Mouse (Mus musculus) kidney, adult 2 months (tissue): ENCODE measurements around the gene Plekhf1. TPM values are rescaled to one million over a fixed set of nuclear protein-coding genes. Genes with fewer than 3 reads are reported as not detected.

Experiments used
- DNase-seq: peaks from one replicate; pipeline ENCODE4 v3.0.0; 2021
- H3K27ac ChIP-seq: fragments of 200-500 bp; 2 replicates; pipeline ENCODE4 v1.5.1; 2012; ENCODE audit warnings: low read depth, low read length, control low read depth, inconsistent platforms; ENCODE audit not compliant: insufficient read depth
- H3K27me3 ChIP-seq: fragments of 200-500 bp; replicated peaks from 2 replicates; pipeline ENCODE4 v1.6.1; 2012; ENCODE audit warnings: mild to moderate bottlenecking, moderate library complexity, low read length, inconsistent platforms; ENCODE audit not compliant: control insufficient read depth, insufficient read depth
- H3K36me3 ChIP-seq: fragments of 200-500 bp; 2 replicates; pipeline ENCODE4 v1.6.1; 2012; ENCODE audit warnings: mild to moderate bottlenecking, moderate library complexity, low read length, inconsistent platforms; ENCODE audit not compliant: control insufficient read depth, insufficient read depth
- H3K4me1 ChIP-seq: fragments of 200-500 bp; 2 replicates; pipeline ENCODE4 v1.6.1; 2011; ENCODE audit warnings: low read length; ENCODE audit not compliant: control insufficient read depth, insufficient read depth
- H3K4me3 ChIP-seq: fragments of 200-500 bp; 2 replicates; pipeline ENCODE4 v1.5.1; 2011; ENCODE audit warnings: mild to moderate bottlenecking, low read depth, low read length, control low read depth; ENCODE audit not compliant: insufficient read depth
- CTCF ChIP-seq: fragments of 200-500 bp; conservative IDR thresholded peaks from 2 replicates; pipeline ENCODE4 v1.5.1; 2011; ENCODE audit warnings: low read depth, mild to moderate bottlenecking, control low read depth, low read length, moderate library complexity, mixed read lengths; ENCODE audit not compliant: insufficient read depth, insufficient read length
- POLR2A ChIP-seq: fragments of 200-500 bp; IDR thresholded peaks from one replicate; pipeline ENCODE4 v1.6.1; 2011; ENCODE audit warnings: low read depth, low read length, control low read depth
- WGBS: fragments of 180-500 bp; shearing (Covaris S2); methylation state at CpG from one replicate; pipeline ENCODE4 v1.1.7; 2018; 5-methylcytosine and 5-hydroxymethylcytosine counted together
- polyA plus RNA-seq: library from polyadenylated mRNA; depleted of rRNA; stranded (reverse); fragments of >200 nt; gene quantifications from 2 replicates; pipeline ENCODE4 v1.2.3, GENCODE M21; 2012

The Plekhf1 gene
- polyA plus RNA-seq, 1 experiment, result 6.3 TPM

- 34% methylated on average over 8 of the region's 8 CpGs for WGBS
- peak overlapping the region; percentile 44 for H3K4me3 ChIP-seq
Measured at GRCm38 (mm10) chr7:38228329-38228728, 513 bp upstream of the Plekhf1 start.

DNA sequence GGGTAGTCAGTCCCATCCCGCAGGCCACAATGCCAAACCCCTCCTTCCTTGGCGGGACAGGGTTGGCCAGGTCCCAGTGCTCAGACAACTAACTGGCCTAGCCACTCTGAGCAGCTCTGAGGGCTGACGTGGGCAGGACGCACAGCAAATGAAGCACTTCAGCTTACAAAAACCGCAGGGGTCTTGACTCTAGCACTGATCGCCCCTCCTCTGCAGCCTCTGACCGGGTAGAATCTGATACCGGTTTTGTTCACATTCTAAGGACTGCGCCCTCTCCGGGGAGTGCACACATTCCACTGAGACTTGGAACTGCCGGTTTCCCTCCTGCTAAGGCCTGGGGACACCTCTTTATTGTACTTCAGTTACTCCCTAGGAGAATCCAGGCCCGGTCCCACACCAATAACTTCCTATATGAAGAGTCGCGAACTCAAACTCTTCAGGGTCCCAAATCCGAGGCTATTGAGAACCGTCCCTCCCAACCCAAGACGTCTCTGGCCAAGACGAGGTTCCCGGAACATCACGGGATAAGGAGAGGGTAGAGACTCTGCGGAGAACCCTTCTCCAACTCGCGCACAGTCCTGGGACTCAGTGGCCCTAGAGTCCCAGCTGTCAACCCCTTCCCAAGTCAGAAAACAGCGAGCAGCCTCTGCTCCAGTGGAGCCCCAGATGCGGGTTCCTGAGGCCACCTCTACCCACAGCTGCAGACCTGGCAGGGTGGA lies 476 bp downstream of the Plekhf1 start:
- WGBS, result under 1% methylated on average over 25 of the region's 25 CpGs
- TF ChIP-seq POLR2A (peak; percentile 11), CTCF (0 out of 2 replicates have a peak, but pooled peaks have one; percentile 3)
- H3K4me1 ChIP-seq, result peaks cover 8% of the 10 kb centered on the region; the same call in 1 of the 2 replicates
- no peaks in the 10 kb centered on the region for H3K36me3 ChIP-seq
- DNase-seq, result peak; percentile 91
- H3K27ac ChIP-seq, result peak overlapping the region; percentile 81
- H3K4me3 ChIP-seq, result peak overlapping the region; percentile 78
- H3K27me3 ChIP-seq, result no peaks in the 10 kb centered on the region

More at GRCm38 (mm10) chr7:38228329-38228728, 513 bp upstream of the Plekhf1 start:
- Histone ChIP-seq H3K4me1 (peaks cover 8% of the 10 kb centered on the region; the same call in 1 of the 2 replicates), H3K27ac (no peak overlapping the region), H3K27me3 (no peaks in the 10 kb centered on the region), H3K36me3 (no peaks in the 10 kb centered on the region)
- TF ChIP-seq CTCF (no peak), POLR2A (no peak)
- no peak for DNase-seq

- H3K4me1 ChIP-seq, result peaks cover 8% of the 10 kb centered on the region; the same call in 1 of the 2 replicates
- peak overlapping the region; percentile 81; the same call in 1 of the 2 replicates for H3K27ac ChIP-seq
- TF ChIP-seq POLR2A (no peak), CTCF (no peak)
- DNase-seq, result no peak
- no peaks in the 10 kb centered on the region for H3K27me3 ChIP-seq
- 62% methylated on average over 2 of the region's 2 CpGs for WGBS
- H3K4me3 ChIP-seq, result peak overlapping the region; percentile 4
- H3K36me3 ChIP-seq, result no peaks in the 10 kb centered on the region; the same call in 1 of the 2 replicates
Measured at GRCm38 (mm10) chr7:38226226-38226625, 1.6 kb downstream of the Plekhf1 start.

DNA sequence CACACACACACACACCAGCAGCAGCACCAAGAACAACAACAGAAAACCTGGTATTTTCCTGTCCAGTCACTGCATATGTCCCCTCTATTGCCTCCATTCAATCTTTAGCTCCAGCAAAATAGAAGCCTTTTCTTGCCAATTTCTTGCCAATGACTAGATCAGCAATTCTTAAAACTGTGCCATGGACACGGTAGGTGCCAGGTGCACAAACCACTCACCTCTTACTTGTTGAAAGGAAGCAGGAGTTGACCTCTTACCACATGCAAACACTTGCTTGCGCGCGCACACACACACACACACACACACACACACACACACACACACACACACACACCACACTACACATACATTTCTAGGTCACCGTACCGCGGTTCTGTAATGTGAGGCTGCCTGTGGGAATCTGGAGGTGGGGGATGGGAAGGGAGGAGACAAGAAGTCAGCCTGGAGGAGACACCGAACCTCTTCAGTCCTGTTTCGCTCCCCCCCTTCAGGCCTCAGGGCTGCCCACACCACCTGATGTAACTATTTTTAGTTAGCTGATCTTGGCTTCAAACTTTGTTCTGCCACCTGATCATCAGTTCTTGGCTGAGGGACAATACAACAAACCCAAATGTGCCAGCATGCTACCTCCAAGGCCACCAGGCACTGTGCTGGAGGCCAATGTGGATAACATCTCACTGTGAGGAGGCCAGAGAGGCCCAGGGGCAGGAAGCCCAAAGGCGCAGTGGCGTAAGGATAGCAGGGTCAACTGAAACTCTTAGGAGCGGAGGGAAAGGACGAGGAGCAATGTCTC lies 3.0 kb downstream of the Plekhf1 start:
- no peaks in the 10 kb centered on the region for H3K27me3 ChIP-seq
- no peak for TF ChIP-seq POLR2A
- no peak for TF ChIP-seq CTCF
- H3K27ac ChIP-seq, result peak overlapping the region; percentile 13
- WGBS, result 46% methylated on average over 13 of the region's 13 CpGs
- no peak overlapping the region for H3K4me3 ChIP-seq
- H3K36me3 ChIP-seq, result no peaks in the 10 kb centered on the region; the same call in 1 of the 2 replicates
- peaks cover 13% of the 10 kb centered on the region for H3K4me1 ChIP-seq
- DNase-seq, result peak; percentile 82

GRCm38 (mm10) chr7:38220866-38221265 lies 7.0 kb downstream of the Plekhf1 start:
- H3K36me3 ChIP-seq, result no peaks in the 10 kb centered on the region; the same call in 1 of the 2 replicates
- TF ChIP-seq POLR2A (no peak), CTCF (no peak)
- H3K27me3 ChIP-seq, result no peaks in the 10 kb centered on the region
- no peak overlapping the region for H3K4me3 ChIP-seq
- DNase-seq, result peak; percentile 66
- H3K27ac ChIP-seq, result no peak overlapping the region
- WGBS, result 84% methylated on average over 7 of the region's 7 CpGs
- H3K4me1 ChIP-seq, result peaks cover 32% of the 10 kb centered on the region

DNA sequence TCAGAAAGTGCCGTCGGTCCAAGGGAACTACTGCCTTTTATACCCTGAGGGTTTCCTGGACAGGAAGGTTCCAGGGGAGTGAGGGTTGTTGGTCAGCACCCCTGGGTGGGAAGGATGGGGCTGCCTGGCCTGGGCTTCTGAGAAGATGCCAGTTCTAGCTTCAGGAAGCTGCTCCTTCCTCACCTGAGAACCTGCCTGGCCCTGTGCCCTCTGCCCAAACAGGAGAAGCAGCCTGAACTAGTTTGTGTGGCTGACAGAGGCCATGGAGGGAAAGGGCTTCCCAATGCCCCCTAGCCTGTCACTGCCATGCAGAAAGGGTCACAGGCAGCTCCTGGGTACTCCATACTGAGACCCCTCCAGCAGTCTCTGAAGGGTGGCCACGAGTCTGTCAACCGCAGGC lies 8.3 kb downstream of the Plekhf1 start:
- H3K27ac ChIP-seq, result peak overlapping the region; percentile 19; the same call in 1 of the 2 replicates
- H3K4me3 ChIP-seq, result no peak overlapping the region
- WGBS, result 84% methylated on average over 4 of the region's 4 CpGs
- DNase-seq, result no peak
- peaks cover 24% of the 10 kb centered on the region for H3K4me1 ChIP-seq
- TF ChIP-seq CTCF (no peak), POLR2A (no peak)
- H3K36me3 ChIP-seq, result no peaks in the 10 kb centered on the region; the same call in 1 of the 2 replicates
- no peaks in the 10 kb centered on the region for H3K27me3 ChIP-seq
